Mouse (Mus musculus): Measurements from ENCODE around the gene Arhgap24. TPM values are rescaled to one million over a fixed set of nuclear protein-coding genes. Genes with fewer than 3 reads are reported as not detected.
"Not testable (repeated sequence)": the region's sequence is repeated elsewhere in the genome, so short reads cannot be mapped to it uniquely, and the experiment has no call there.

The Arhgap24 gene
- total and polyA plus RNA-seq, 2 experiments, result 4.6 to 6.9 TPM

- TF ChIP-seq POLR2A (IDR thresholded peaks at IDR 0.05; ENCODE audit: extremely low read depth, insufficient read depth, low read length) (no peak), CTCF (IDR thresholded peaks at IDR 0.05; ENCODE audit: low read depth, low read length) (no peak)
- DNase-seq (ENCODE audit: extremely low read depth, low read depth, low spot score), result no peak
Measured at GRCm38 (mm10) chr5:102855805-102856204, 374.6 kb downstream of the Arhgap24 start.

GRCm38 (mm10) chr5:102858047-102858446 lies 376.9 kb downstream of the Arhgap24 start:
- Histone ChIP-seq H3K4me1 (ENCODE audit: control insufficient read depth, insufficient read depth, low read length) (peaks cover 3% of the 10 kb centered on the region; the same call in 1 of the 2 replicates), H3K4me3 (ENCODE audit: insufficient read depth, low read depth, low read length) (no peak overlapping the region), H3K36me3 (ENCODE audit: control insufficient read depth, insufficient read depth, low read length) (no peaks in the 10 kb centered on the region; the same call in 1 of the 2 replicates), H3K27me3 (ENCODE audit: control insufficient read depth, insufficient read depth, low read length) (no peaks in the 10 kb centered on the region), H3K9ac (ENCODE audit: low read depth, low read length) (no peak overlapping the region), H3K27ac (replicated peaks; ENCODE audit: insufficient read depth, low read depth, low read length) (no peak overlapping the region), H3K79me2 (ENCODE audit: control insufficient read depth, insufficient read depth, low read length) (no peaks in the 10 kb centered on the region)
- DNase-seq (ENCODE audit: extremely low read depth, low read depth, low spot score), result no peak
- TF ChIP-seq CTCF (IDR thresholded peaks at IDR 0.05; ENCODE audit: low read depth, low read length), result no peak
- TF ChIP-seq POLR2A (IDR thresholded peaks at IDR 0.05; ENCODE audit: extremely low read depth, insufficient read depth, low read length), result no peak

More at GRCm38 (mm10) chr5:102855805-102856204, 374.6 kb downstream of the Arhgap24 start:
- H3K27me3 ChIP-seq (ENCODE audit: control insufficient read depth, insufficient read depth, low read length), result no peaks in the 10 kb centered on the region
- no peak overlapping the region for H3K4me3 ChIP-seq (ENCODE audit: insufficient read depth, low read depth, low read length)
- H3K27ac ChIP-seq (replicated peaks; ENCODE audit: insufficient read depth, low read depth, low read length), result no peak overlapping the region
- 83% methylated on average over 10 of the region's 10 CpGs for WGBS
- no peaks in the 10 kb centered on the region; the same call in 1 of the 2 replicates for H3K79me2 ChIP-seq (ENCODE audit: control insufficient read depth, insufficient read depth, low read length)
- H3K36me3 ChIP-seq (ENCODE audit: control insufficient read depth, insufficient read depth, low read length), result no peaks in the 10 kb centered on the region; the same call in 1 of the 2 replicates
- H3K9ac ChIP-seq (ENCODE audit: low read depth, low read length), result no peak overlapping the region
- peaks cover 3% of the 10 kb centered on the region; the same call in 1 of the 2 replicates for H3K4me1 ChIP-seq (ENCODE audit: control insufficient read depth, insufficient read depth, low read length)

- no peak overlapping the region for H3K4me3 ChIP-seq (ENCODE audit: insufficient read depth, low read depth, low read length)
- peaks cover 3% of the 10 kb centered on the region; the same call in 1 of the 2 replicates for H3K4me1 ChIP-seq (ENCODE audit: control insufficient read depth, insufficient read depth, low read length)
- H3K79me2 ChIP-seq (ENCODE audit: control insufficient read depth, insufficient read depth, low read length), result no peaks in the 10 kb centered on the region
- peak; percentile 30 for DNase-seq (ENCODE audit: extremely low read depth, low read depth, low spot score)
- H3K27ac ChIP-seq (replicated peaks; ENCODE audit: insufficient read depth, low read depth, low read length), result no peak overlapping the region
- no peaks in the 10 kb centered on the region for H3K27me3 ChIP-seq (ENCODE audit: control insufficient read depth, insufficient read depth, low read length)
- H3K9ac ChIP-seq (ENCODE audit: low read depth, low read length), result no peak overlapping the region
- 77% methylated on average over 11 of the region's 11 CpGs for WGBS
- H3K36me3 ChIP-seq (ENCODE audit: control insufficient read depth, insufficient read depth, low read length), result no peaks in the 10 kb centered on the region; the same call in 1 of the 2 replicates
- no peak for TF ChIP-seq POLR2A (IDR thresholded peaks at IDR 0.05; ENCODE audit: extremely low read depth, insufficient read depth, low read length)
- no peak for TF ChIP-seq CTCF (IDR thresholded peaks at IDR 0.05; ENCODE audit: low read depth, low read length)
Measured at GRCm38 (mm10) chr5:102859749-102860148, 378.6 kb downstream of the Arhgap24 start.

GRCm38 (mm10) chr5:102868196-102868595 lies 387.0 kb downstream of the Arhgap24 start:
- no peak for DNase-seq (ENCODE audit: extremely low read depth, low read depth, low spot score)
- H3K27me3 ChIP-seq (ENCODE audit: control insufficient read depth, insufficient read depth, low read length), result no peaks in the 10 kb centered on the region
- no peaks in the 10 kb centered on the region; the same call in 1 of the 2 replicates for H3K4me1 ChIP-seq (ENCODE audit: control insufficient read depth, insufficient read depth, low read length)
- H3K4me3 ChIP-seq (ENCODE audit: insufficient read depth, low read depth, low read length), result no peak overlapping the region
- WGBS, result 75% methylated on average over 5 of the region's 5 CpGs
- H3K27ac ChIP-seq (replicated peaks; ENCODE audit: insufficient read depth, low read depth, low read length), result no peak overlapping the region
- H3K36me3 ChIP-seq (ENCODE audit: control insufficient read depth, insufficient read depth, low read length), result no peaks in the 10 kb centered on the region; the same call in 1 of the 2 replicates
- H3K9ac ChIP-seq (ENCODE audit: low read depth, low read length), result no peak overlapping the region
- TF ChIP-seq POLR2A (IDR thresholded peaks at IDR 0.05; ENCODE audit: extremely low read depth, insufficient read depth, low read length) (no peak), CTCF (IDR thresholded peaks at IDR 0.05; ENCODE audit: low read depth, low read length) (no peak)
- no peaks in the 10 kb centered on the region for H3K79me2 ChIP-seq (ENCODE audit: control insufficient read depth, insufficient read depth, low read length)

GRCm38 (mm10) chr5:102872996-102873395 lies 391.8 kb downstream of the Arhgap24 start:
- H3K9ac ChIP-seq (ENCODE audit: low read depth, low read length); H3K27me3 ChIP-seq (ENCODE audit: control insufficient read depth, insufficient read depth, low read length); H3K79me2 ChIP-seq (ENCODE audit: control insufficient read depth, insufficient read depth, low read length); H3K36me3 ChIP-seq (ENCODE audit: control insufficient read depth, insufficient read depth, low read length); H3K4me1 ChIP-seq (ENCODE audit: control insufficient read depth, insufficient read depth, low read length); H3K4me3 ChIP-seq (ENCODE audit: insufficient read depth, low read depth, low read length); DNase-seq (ENCODE audit: extremely low read depth, low read depth, low spot score); H3K27ac ChIP-seq (replicated peaks; ENCODE audit: insufficient read depth, low read depth, low read length): not testable (repeated sequence)
- WGBS, result 92% methylated on average over 9 of the region's 9 CpGs

GRCm38 (mm10) chr5:102874605-102875298 lies 393.6 kb downstream of the Arhgap24 start:
- WGBS, result 39% methylated on average over 11 of the region's 11 CpGs
- no peak overlapping the region for H3K4me3 ChIP-seq (ENCODE audit: insufficient read depth, low read depth, low read length)
- no peaks in the 10 kb centered on the region for H3K27me3 ChIP-seq (ENCODE audit: control insufficient read depth, insufficient read depth, low read length)
- H3K27ac ChIP-seq (replicated peaks; ENCODE audit: insufficient read depth, low read depth, low read length), result no peak overlapping the region
- TF ChIP-seq POLR2A (IDR thresholded peaks at IDR 0.05; ENCODE audit: extremely low read depth, insufficient read depth, low read length) (no peak), CTCF (IDR thresholded peaks at IDR 0.05; ENCODE audit: low read depth, low read length) (peak; percentile 42; the same call in 1 of the 2 replicates)
- H3K79me2 ChIP-seq (ENCODE audit: control insufficient read depth, insufficient read depth, low read length), result no peaks in the 10 kb centered on the region
- H3K36me3 ChIP-seq (ENCODE audit: control insufficient read depth, insufficient read depth, low read length), result peaks cover 3% of the 10 kb centered on the region; the same call in 1 of the 2 replicates
- H3K4me1 ChIP-seq (ENCODE audit: control insufficient read depth, insufficient read depth, low read length), result no peaks in the 10 kb centered on the region; the same call in 1 of the 2 replicates
- peak; percentile 64 for DNase-seq (ENCODE audit: extremely low read depth, low read depth, low spot score)
- H3K9ac ChIP-seq (ENCODE audit: low read depth, low read length), result no peak overlapping the region
